Mouse (Mus musculus) MEL (cell line): ENCODE data around the gene Btg3. TPM values are rescaled to one million over a fixed set of nuclear protein-coding genes. Genes with fewer than 3 reads are reported as not detected.

Source experiments
- DNase-seq: peaks from one replicate; pipeline ENCODE4 v3.0.0; 2011; ENCODE audit warnings: low read depth, low spot score
- H3K27ac ChIP-seq: 2 replicates; pipeline ENCODE4 v1.5.1; 2012; ENCODE audit warnings: low read depth, mild to moderate bottlenecking, control low read depth, low read length, moderate library complexity; ENCODE audit not compliant: control insufficient read depth
- H3K27me3 ChIP-seq, 2 experiments: fragments of 150-350 bp in 1 of 2; sonication (generic) in 1 of 2; 2 replicates each; pipeline ENCODE4 v1.6.1; 2012; ENCODE audit warnings: low read length in 2 of 2, mild to moderate bottlenecking in 2 of 2, improper control_type of control experiment in 1 of 2, moderate library complexity in 1 of 2; ENCODE audit not compliant: insufficient read depth in 2 of 2, control insufficient read depth in 1 of 2
- H3K36me3 ChIP-seq, 2 experiments: 2 replicates each; pipeline ENCODE4 v1.6.1; 2012 to 2014; ENCODE audit warnings: low read length in 2 of 2, improper control_type of control experiment in 1 of 2, inconsistent platforms in 1 of 2, mild to moderate bottlenecking in 1 of 2; ENCODE audit not compliant: insufficient read depth in 2 of 2, control insufficient read depth in 1 of 2
- H3K4me1 ChIP-seq, 2 experiments: fragments of 150-350 bp in 1 of 2; sonication (generic) in 1 of 2; 2 replicates each; pipeline ENCODE4 v1.6.1; 2012; ENCODE audit warnings: low read length in 2 of 2, improper control_type of control experiment in 1 of 2, mild to moderate bottlenecking in 1 of 2; ENCODE audit not compliant: insufficient read depth in 2 of 2, control insufficient read depth in 1 of 2
- H3K4me3 ChIP-seq, 2 experiments: fragments of 150-350 bp in 1 of 2; sonication (generic) in 1 of 2; 2 replicates each; pipeline ENCODE4 v1.5.1; 2012; ENCODE audit warnings: low read depth in 2 of 2, low read length in 2 of 2, mild to moderate bottlenecking in 2 of 2, moderate library complexity in 2 of 2, control low read depth in 1 of 2, improper control_type of control experiment in 1 of 2; ENCODE audit not compliant: control insufficient read depth in 1 of 2, insufficient read depth in 1 of 2
- H3K79me2 ChIP-seq: 2 replicates; pipeline ENCODE4 v1.6.1; 2012; ENCODE audit warnings: mild to moderate bottlenecking, low read length, moderate library complexity; ENCODE audit not compliant: control insufficient read depth, poor library complexity, insufficient read depth
- H3K9ac ChIP-seq: 2 replicates; pipeline ENCODE4 v1.6.1; 2012; ENCODE audit warnings: low read depth, mild to moderate bottlenecking, control low read depth, low read length, moderate library complexity; ENCODE audit not compliant: control insufficient read depth, poor library complexity, severe bottlenecking
- H3K9me3 ChIP-seq: fragments of 150-350 bp; sonication (generic); replicated peaks from 2 replicates; pipeline ENCODE4 v1.6.1; 2012; ENCODE audit warnings: mild to moderate bottlenecking, low read length, improper control_type of control experiment, moderate library complexity; ENCODE audit not compliant: insufficient read depth
- CHD1 ChIP-seq: IDR thresholded peaks from 2 replicates; pipeline ENCODE4 v1.6.1; 2012; ENCODE audit warnings: low read depth, mild to moderate bottlenecking, inconsistent platforms, low read length, improper control_type of control experiment
- ELF1 ChIP-seq: IDR thresholded peaks from 2 replicates; pipeline ENCODE4 v1.6.1; 2014; ENCODE audit warnings: low read depth, mild to moderate bottlenecking, inconsistent platforms, low read length, improper control_type of control experiment, moderate library complexity
- ETS1 ChIP-seq: IDR thresholded peaks from 2 replicates; pipeline ENCODE4 v1.6.1; 2012; ENCODE audit warnings: low read depth, mild to moderate bottlenecking, inconsistent platforms, low read length, improper control_type of control experiment, moderate library complexity
- HCFC1 ChIP-seq: IDR thresholded peaks from 2 replicates; pipeline ENCODE4 v1.6.1; 2012; ENCODE audit warnings: low read depth, mild to moderate bottlenecking, inconsistent platforms, low read length, improper control_type of control experiment, moderate library complexity
- JUND ChIP-seq: IDR thresholded peaks from 2 replicates; pipeline ENCODE4 v1.6.1; 2011; ENCODE audit warnings: low read depth, mild to moderate bottlenecking, improper control_type of control experiment, low read length
- KAT2A ChIP-seq: conservative IDR thresholded peaks from 2 replicates; pipeline ENCODE4 v1.6.1; 2012; ENCODE audit warnings: low read depth, low read length, improper control_type of control experiment, inconsistent platforms
- MAX ChIP-seq: IDR thresholded peaks from 2 replicates; pipeline ENCODE4 v1.6.1; 2011; ENCODE audit warnings: low read length, improper control_type of control experiment
- NELFE ChIP-seq: IDR thresholded peaks from 2 replicates; pipeline ENCODE4 v1.6.1; 2011; ENCODE audit warnings: low read depth, low read length, improper control_type of control experiment
- POLR2A ChIP-seq, 2 experiments: IDR thresholded peaks; 2 replicates each; pipeline ENCODE4 v1.6.1; 2011 to 2012; ENCODE audit warnings: low read length in 2 of 2, mild to moderate bottlenecking in 2 of 2, control low read depth in 1 of 2, improper control_type of control experiment in 1 of 2, low read depth in 1 of 2, moderate library complexity in 1 of 2; ENCODE audit not compliant: control insufficient read depth in 1 of 2, insufficient read depth in 1 of 2, poor library complexity in 1 of 2
- RCOR1 ChIP-seq: IDR thresholded peaks from 2 replicates; pipeline ENCODE4 v1.6.1; 2012; ENCODE audit warnings: low read depth, mild to moderate bottlenecking, inconsistent platforms, low read length, improper control_type of control experiment
- TAL1 ChIP-seq: IDR thresholded peaks from 2 replicates; pipeline ENCODE4 v1.6.1; 2012; ENCODE audit warnings: mild to moderate bottlenecking, inconsistent platforms, low read length, moderate library complexity, mixed read lengths
- UBTF ChIP-seq: IDR thresholded peaks from 2 replicates; pipeline ENCODE4 v1.6.1; 2012; ENCODE audit warnings: low read depth, mild to moderate bottlenecking, inconsistent platforms, low read length, improper control_type of control experiment, moderate library complexity, borderline replicate concordance; ENCODE audit not compliant: insufficient read depth
- USF1 ChIP-seq: IDR thresholded peaks from 2 replicates; pipeline ENCODE4 v1.6.1; 2014; ENCODE audit warnings: low read depth, mild to moderate bottlenecking, inconsistent platforms, low read length, improper control_type of control experiment, moderate library complexity
- polyA plus RNA-seq, 2 experiments: library from polyadenylated mRNA; stranded (reverse) in 1 of 2; unstranded in 1 of 2; fragments of >175 nt in 1 of 2; fragments of >200 nt in 1 of 2; gene quantifications; 2 replicates each; pipeline versions ENCODE4 v1.2.1 to v1.2.4; 2012; ENCODE audit warnings: low replicate concordance in 2 of 2, low read depth in 1 of 2; ENCODE audit not compliant: insufficient read length in 2 of 2, insufficient read depth in 1 of 2, missing spikeins in 1 of 2
- total RNA-seq: library from RNA; depleted of rRNA; stranded (reverse); fragments of 300-350 nt; gene quantifications from 2 replicates; pipeline ENCODE4 v1.2.3, GENCODE M21; 2012

Btg3 gene
- total and polyA plus RNA-seq, 3 experiments: 8.5 to 17.5 TPM; not detected in 1

- H3K4me3 ChIP-seq: no peak overlapping the region
- H3K9me3 ChIP-seq: no peaks in the 10 kb centered on the region
- peaks cover 4 to 9% of the 10 kb centered on the region in 2 experiments; a peak in 2 of 4 replicates for H3K4me1 ChIP-seq
- no peak for DNase-seq
- no peak for TF ChIP-seq ETS1
- no peak for TF ChIP-seq RCOR1
- TF ChIP-seq KAT2A: no peak
- no peak for TF ChIP-seq NELFE
- no peak for TF ChIP-seq JUND
- no peak for TF ChIP-seq ELF1
- H3K27me3 ChIP-seq: no peaks in the 10 kb centered on the region
- no peak overlapping the region for H3K27ac ChIP-seq
- H3K79me2 ChIP-seq: peaks cover 26% of the 10 kb centered on the region
- peaks cover 2 to 10% of the 10 kb centered on the region in 2 experiments; a peak in 3 of 4 replicates for H3K36me3 ChIP-seq
- no peak overlapping the region for H3K9ac ChIP-seq
These were observed 1.5 kb upstream of the Btg3 start for GRCm38 (mm10) chr16:78378493-78378892.

GRCm38 (mm10) chr16:78375821-78376691 is 936 bp downstream of the Btg3 start:
- no peaks in the 10 kb centered on the region for H3K27me3 ChIP-seq
- DNase-seq: peak; percentile 85
- H3K27ac ChIP-seq: peak overlapping the region; percentile 83
- H3K36me3 ChIP-seq: peaks cover 9 to 26% of the 10 kb centered on the region in 2 experiments
- H3K4me1 ChIP-seq: peaks cover 12 to 19% of the 10 kb centered on the region in 2 experiments; a peak in 3 of 4 replicates
- peaks cover 37% of the 10 kb centered on the region for H3K79me2 ChIP-seq
- peak overlapping the region; percentile 97 for H3K9ac ChIP-seq
- TF ChIP-seq USF1 (no peak), ETS1 (peak; percentile 25; the same call in 1 of the 2 replicates), MAX (peak; percentile 12; the same call in 1 of the 2 replicates), HCFC1 (peak; percentile 47), TAL1 (no peak), NELFE (peak; percentile 33; the same call in 1 of the 2 replicates), POLR2A (IDR thresholded peaks at IDR 0.05; ENCODE audit: control insufficient read depth in 1 of 2, insufficient read depth in 1 of 2, low read depth in 1 of 2, low read length in 2 of 2, poor library complexity in 1 of 2) (peak in 1 of 2 experiments; percentile 44; a peak in 1 of 4 replicates), CHD1 (0 out of 2 replicates have a peak, but pooled peaks have one; percentile 10), UBTF (no peak)
- no peaks in the 10 kb centered on the region for H3K9me3 ChIP-seq
- peak overlapping the region; percentile 93 to 98 for H3K4me3 ChIP-seq
